Mouse (Mus musculus): ENCODE results near the gene Txnip.

DNA sequence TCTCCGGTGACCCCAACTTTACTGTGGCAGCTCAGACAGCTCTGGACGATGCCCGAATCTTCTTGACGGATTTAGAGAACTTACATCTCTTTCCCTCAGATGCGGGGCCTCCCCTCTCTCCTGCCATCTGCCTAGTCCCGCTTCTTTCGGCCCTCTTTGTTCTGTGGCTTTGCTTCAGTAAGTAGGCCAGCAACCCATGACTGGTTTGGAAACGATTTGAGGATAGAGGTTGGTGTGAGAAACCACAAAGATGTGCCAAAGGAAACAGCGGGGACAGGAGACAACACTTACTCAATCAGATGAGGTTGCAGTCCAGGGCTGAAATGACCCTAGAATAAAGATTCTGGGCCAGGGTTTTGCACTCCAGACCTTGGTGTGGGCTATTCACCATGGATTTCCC is 29.3 kb upstream of the Txnip start:
- no peak for TF ChIP-seq CTCF (conservative IDR thresholded peaks at IDR 0.05; ENCODE audit: low read length)
- no peak for TF ChIP-seq NANOG (IDR thresholded peaks at IDR 0.05; ENCODE audit: borderline replicate concordance, low read length)
